Mouse (Mus musculus) testis, postnatal 14 days (tissue): ENCODE measurements around the gene Srbd1.

ENCODE experiments used
- DNase-seq: peaks from one replicate; pipeline ENCODE4 v3.0.0; 2021; ENCODE audit warnings: low spot score

Gene Srbd1

GRCm38 (mm10) chr17:86035146-86035545, 109.8 kb downstream of the Srbd1 start:
- no peak for DNase-seq

GRCm38 (mm10) chr17:86034641-86035040, 110.3 kb downstream of the Srbd1 start:
- DNase-seq, result no peak

GRCm38 (mm10) chr17:86032113-86032714, 112.8 kb downstream of the Srbd1 start:
- DNase-seq, result no peak

- no peak for DNase-seq
Measured at GRCm38 (mm10) chr17:86030016-86030415, 115.0 kb downstream of the Srbd1 start.

GRCm38 (mm10) chr17:86029175-86029574, 115.8 kb downstream of the Srbd1 start:
- DNase-seq, result no peak

GRCm38 (mm10) chr17:86027577-86028199, 117.3 kb downstream of the Srbd1 start:
- DNase-seq, result no peak

- no peak for DNase-seq
Measured at GRCm38 (mm10) chr17:86024589-86024988, 120.4 kb downstream of the Srbd1 start.

GRCm38 (mm10) chr17:86022366-86022765, 122.6 kb downstream of the Srbd1 start:
- no peak for DNase-seq

- DNase-seq, result no peak
Measured at GRCm38 (mm10) chr17:86021815-86022214, 123.2 kb downstream of the Srbd1 start.

GRCm38 (mm10) chr17:86021231-86021630, 123.7 kb downstream of the Srbd1 start:
- DNase-seq, result no peak

GRCm38 (mm10) chr17:86019793-86020192, 125.2 kb downstream of the Srbd1 start:
- DNase-seq, result no peak

GRCm38 (mm10) chr17:86014246-86014645, 130.7 kb downstream of the Srbd1 start:
- DNase-seq, result no peak

- DNase-seq, result no peak
Measured at GRCm38 (mm10) chr17:86012576-86012975, 132.4 kb downstream of the Srbd1 start.

- no peak for DNase-seq
Measured at GRCm38 (mm10) chr17:86011849-86012248, 133.1 kb downstream of the Srbd1 start.

GRCm38 (mm10) chr17:86008401-86008800, 136.6 kb downstream of the Srbd1 start:
- no peak for DNase-seq

- no peak for DNase-seq
Measured at GRCm38 (mm10) chr17:86002113-86002512, 142.9 kb downstream of the Srbd1 start.

- no peak for DNase-seq
Measured at GRCm38 (mm10) chr17:86001667-86002066, 143.3 kb downstream of the Srbd1 start.

- DNase-seq, result no peak
Measured at GRCm38 (mm10) chr17:85995727-85996126, 149.2 kb downstream of the Srbd1 start.

- DNase-seq, result no peak
Measured at GRCm38 (mm10) chr17:85995086-85995485, 149.9 kb downstream of the Srbd1 start.

GRCm38 (mm10) chr17:85989058-85989769, 155.8 kb downstream of the Srbd1 start:
- no peak for DNase-seq

- no peak for DNase-seq
Measured at GRCm38 (mm10) chr17:85987531-85987930, 157.4 kb downstream of the Srbd1 start.

- DNase-seq, result no peak
Measured at GRCm38 (mm10) chr17:85986624-85987023, 158.4 kb downstream of the Srbd1 start.

GRCm38 (mm10) chr17:85986181-85986580, 158.8 kb downstream of the Srbd1 start:
- no peak for DNase-seq
